Mouse (Mus musculus): Measurements from ENCODE around the gene Ubac1. TPM values are rescaled to one million over a fixed set of nuclear protein-coding genes. Genes with fewer than 3 reads are reported as not detected.
A peak's percentile ranks its signal among the peaks of the same experiment; 100 is the strongest.

The Ubac1 gene
- polyA plus RNA-seq, 1 experiment from 2014 or later = 144 TPM

DNA sequence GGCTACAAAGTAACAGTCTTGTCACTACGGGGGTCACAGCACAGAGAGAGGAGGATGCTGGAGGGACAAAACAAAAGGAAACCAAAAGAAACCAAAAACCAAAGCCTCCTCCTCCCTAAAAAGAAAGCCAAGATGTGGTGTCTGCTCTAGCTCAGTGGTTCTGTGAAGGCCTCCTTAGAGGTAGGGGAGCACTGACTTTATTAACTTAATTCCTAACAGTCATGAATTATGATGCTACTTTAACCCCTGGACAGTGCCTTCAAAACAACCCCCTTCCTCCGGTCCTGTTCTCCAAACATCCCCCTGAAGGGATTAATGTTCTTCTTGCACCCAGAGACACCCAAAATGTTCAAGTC, 34.2 kb upstream of the Ubac1 start:
- Histone ChIP-seq H3K9ac (ENCODE audit: low read depth, low read length) (no peak overlapping the region), H3K27me3 (ENCODE audit: control insufficient read depth, insufficient read depth, low read depth, low read length) (no peaks in the 10 kb centered on the region), H3K4me1 (ENCODE audit: control insufficient read depth, insufficient read depth, low read length) (peaks cover 9% of the 10 kb centered on the region), H3K4me2 (ENCODE audit: low read length) (no peak overlapping the region), H3K27ac (ENCODE audit: low read length) (no peak overlapping the region), H3K9me3 (replicated peaks; ENCODE audit: control insufficient read depth, low read length, poor library complexity, severe bottlenecking) (no peaks in the 10 kb centered on the region), H3K4me3 (ENCODE audit: low read depth, low read length) (no peak overlapping the region), H3K36me3 (ENCODE audit: control insufficient read depth, insufficient read depth, low read length) (peaks cover 4% of the 10 kb centered on the region)
- 57% methylated on average over 2 of the region's 2 CpGs for WGBS
- ATAC-seq = no peak

DNA sequence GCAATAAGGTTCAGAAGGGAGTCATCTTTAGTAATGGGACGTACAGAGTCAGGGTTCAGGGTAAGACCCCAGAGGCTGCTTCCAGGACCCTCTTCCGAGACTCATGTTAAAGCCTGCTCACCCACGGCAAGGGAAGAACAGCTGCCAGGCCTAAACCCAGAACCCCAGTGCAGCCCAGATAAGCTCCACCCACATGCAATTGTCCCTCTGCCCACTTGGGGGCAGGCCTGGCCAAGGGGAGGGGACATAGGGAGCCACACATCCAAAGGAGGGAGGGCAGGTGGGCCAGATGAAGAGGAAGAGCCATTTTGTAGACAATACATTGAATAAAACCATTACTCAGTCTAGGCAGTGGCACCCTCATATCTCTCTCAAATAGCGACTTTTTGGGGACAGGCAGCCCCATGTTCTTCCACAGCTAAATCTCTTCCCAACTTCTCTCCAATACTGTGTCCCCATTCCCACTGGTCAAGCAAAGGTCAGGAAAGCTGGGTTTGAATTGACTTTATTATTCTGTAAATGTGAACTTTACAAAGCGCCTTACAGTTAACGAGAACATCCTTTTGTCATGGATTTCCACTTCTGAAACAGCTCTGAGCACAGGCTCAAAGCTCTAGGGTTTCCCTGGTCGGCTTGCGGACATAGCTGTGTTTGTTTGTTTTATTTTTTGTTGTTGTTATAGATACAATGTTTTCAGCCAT, 33.6 kb upstream of the Ubac1 start:
- no peak overlapping the region for H3K4me3 ChIP-seq (ENCODE audit: low read depth, low read length)
- H3K36me3 ChIP-seq (ENCODE audit: control insufficient read depth, insufficient read depth, low read length) = peaks cover 4% of the 10 kb centered on the region
- peak; percentile 14; the same call in 1 of the 2 replicates for ATAC-seq
- no peaks in the 10 kb centered on the region for H3K9me3 ChIP-seq (replicated peaks; ENCODE audit: control insufficient read depth, low read length, poor library complexity, severe bottlenecking)
- H3K27me3 ChIP-seq (ENCODE audit: control insufficient read depth, insufficient read depth, low read depth, low read length) = no peaks in the 10 kb centered on the region
- peaks cover 9% of the 10 kb centered on the region for H3K4me1 ChIP-seq (ENCODE audit: control insufficient read depth, insufficient read depth, low read length)
- WGBS = 33% methylated on average over 8 of the region's 8 CpGs
- no peak overlapping the region for H3K9ac ChIP-seq (ENCODE audit: low read depth, low read length)
- no peak overlapping the region for H3K27ac ChIP-seq (ENCODE audit: low read length)
- no peak overlapping the region for H3K4me2 ChIP-seq (ENCODE audit: low read length)

DNA sequence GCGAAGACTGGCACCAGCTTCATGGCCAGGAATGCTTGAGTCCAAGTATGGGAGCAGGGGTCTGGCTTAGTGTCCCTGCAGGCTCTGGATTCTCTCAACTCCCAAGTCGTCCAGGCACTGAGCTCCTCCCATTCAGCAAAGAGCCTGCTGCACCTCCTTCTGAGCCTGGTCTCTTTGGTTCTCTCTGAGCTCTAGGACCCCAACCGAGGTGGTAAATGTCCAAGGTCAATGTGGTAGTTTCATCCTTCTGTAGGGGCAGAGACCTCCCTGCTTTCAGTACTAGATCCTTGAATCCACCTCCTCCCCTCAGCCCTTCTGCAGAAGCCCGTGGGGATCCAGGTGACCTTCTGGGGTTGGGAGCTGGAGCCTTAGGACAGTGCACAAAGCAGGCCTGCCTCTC, 31.3 kb upstream of the Ubac1 start:
- H3K27ac ChIP-seq (ENCODE audit: low read length) = no peak overlapping the region
- H3K9ac ChIP-seq (ENCODE audit: low read depth, low read length) = no peak overlapping the region
- WGBS = 49% methylated on average over 4 of the region's 4 CpGs
- peaks cover 9% of the 10 kb centered on the region for H3K4me1 ChIP-seq (ENCODE audit: control insufficient read depth, insufficient read depth, low read length)
- no peaks in the 10 kb centered on the region for H3K9me3 ChIP-seq (replicated peaks; ENCODE audit: control insufficient read depth, low read length, poor library complexity, severe bottlenecking)
- no peaks in the 10 kb centered on the region for H3K27me3 ChIP-seq (ENCODE audit: control insufficient read depth, insufficient read depth, low read depth, low read length)
- no peak for ATAC-seq
- H3K4me3 ChIP-seq (ENCODE audit: low read depth, low read length) = no peak overlapping the region
- H3K36me3 ChIP-seq (ENCODE audit: control insufficient read depth, insufficient read depth, low read length) = no peaks in the 10 kb centered on the region
- H3K4me2 ChIP-seq (ENCODE audit: low read length) = no peak overlapping the region

GRCm38 (mm10) chr2:26048816-26049215, 27.3 kb upstream of the Ubac1 start:
- no peaks in the 10 kb centered on the region for H3K27me3 ChIP-seq (ENCODE audit: control insufficient read depth, insufficient read depth, low read depth, low read length)
- H3K4me3 ChIP-seq (ENCODE audit: low read depth, low read length) = no peak overlapping the region
- H3K4me1 ChIP-seq (ENCODE audit: control insufficient read depth, insufficient read depth, low read length) = no peaks in the 10 kb centered on the region
- H3K27ac ChIP-seq (ENCODE audit: low read length) = no peak overlapping the region
- no peaks in the 10 kb centered on the region for H3K36me3 ChIP-seq (ENCODE audit: control insufficient read depth, insufficient read depth, low read length)
- H3K4me2 ChIP-seq (ENCODE audit: low read length) = no peak overlapping the region
- ATAC-seq = no peak
- no peak overlapping the region for H3K9ac ChIP-seq (ENCODE audit: low read depth, low read length)
- WGBS = 70% methylated on average over 5 of the region's 5 CpGs
- H3K9me3 ChIP-seq (replicated peaks; ENCODE audit: control insufficient read depth, low read length, poor library complexity, severe bottlenecking) = no peaks in the 10 kb centered on the region

DNA sequence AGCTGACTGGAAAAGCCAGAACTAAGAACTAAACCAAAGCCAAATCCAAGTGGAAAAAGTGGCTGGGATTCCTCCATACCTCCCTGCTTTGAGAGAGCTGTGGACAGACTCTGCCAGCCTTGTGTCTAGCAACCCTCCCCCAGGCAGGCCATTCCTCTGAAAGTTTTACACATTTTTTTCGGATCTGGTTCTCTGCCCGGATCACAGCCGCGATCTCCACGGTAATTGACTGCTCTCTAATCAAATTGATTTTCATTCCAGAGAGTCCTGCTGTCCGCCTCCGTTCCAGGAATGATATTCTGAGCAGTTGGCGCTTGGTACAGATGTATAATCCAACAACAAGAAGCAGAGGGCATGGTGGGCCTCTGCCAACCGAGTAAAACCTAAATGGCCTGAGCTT, 22.7 kb upstream of the Ubac1 start:
- no peak overlapping the region for H3K4me2 ChIP-seq (ENCODE audit: low read length)
- no peaks in the 10 kb centered on the region for H3K9me3 ChIP-seq (replicated peaks; ENCODE audit: control insufficient read depth, low read length, poor library complexity, severe bottlenecking)
- no peak overlapping the region for H3K27ac ChIP-seq (ENCODE audit: low read length)
- H3K4me1 ChIP-seq (ENCODE audit: control insufficient read depth, insufficient read depth, low read length) = no peaks in the 10 kb centered on the region
- no peaks in the 10 kb centered on the region for H3K36me3 ChIP-seq (ENCODE audit: control insufficient read depth, insufficient read depth, low read length)
- WGBS = 80% methylated on average over 9 of the region's 9 CpGs
- H3K27me3 ChIP-seq (ENCODE audit: control insufficient read depth, insufficient read depth, low read depth, low read length) = no peaks in the 10 kb centered on the region
- no peak overlapping the region for H3K9ac ChIP-seq (ENCODE audit: low read depth, low read length)
- ATAC-seq = no peak
- no peak overlapping the region for H3K4me3 ChIP-seq (ENCODE audit: low read depth, low read length)

GRCm38 (mm10) chr2:26042603-26043002, 21.1 kb upstream of the Ubac1 start:
- Histone ChIP-seq H3K4me3 (ENCODE audit: low read depth, low read length) (no peak overlapping the region), H3K4me2 (ENCODE audit: low read length) (no peak overlapping the region), H3K36me3 (ENCODE audit: control insufficient read depth, insufficient read depth, low read length) (no peaks in the 10 kb centered on the region), H3K4me1 (ENCODE audit: control insufficient read depth, insufficient read depth, low read length) (no peaks in the 10 kb centered on the region), H3K9ac (ENCODE audit: low read depth, low read length) (no peak overlapping the region), H3K9me3 (replicated peaks; ENCODE audit: control insufficient read depth, low read length, poor library complexity, severe bottlenecking) (no peaks in the 10 kb centered on the region), H3K27me3 (ENCODE audit: control insufficient read depth, insufficient read depth, low read depth, low read length) (no peaks in the 10 kb centered on the region), H3K27ac (ENCODE audit: low read length) (no peak overlapping the region)
- ATAC-seq = no peak
- WGBS = 84% methylated on average over 3 of the region's 3 CpGs

- Histone ChIP-seq H3K36me3 (ENCODE audit: control insufficient read depth, insufficient read depth, low read length) (no peaks in the 10 kb centered on the region), H3K27me3 (ENCODE audit: control insufficient read depth, insufficient read depth, low read depth, low read length) (no peaks in the 10 kb centered on the region), H3K4me1 (ENCODE audit: control insufficient read depth, insufficient read depth, low read length) (no peaks in the 10 kb centered on the region), H3K9ac (ENCODE audit: low read depth, low read length) (no peak overlapping the region), H3K4me2 (ENCODE audit: low read length) (no peak overlapping the region), H3K27ac (ENCODE audit: low read length) (no peak overlapping the region), H3K9me3 (replicated peaks; ENCODE audit: control insufficient read depth, low read length, poor library complexity, severe bottlenecking) (no peaks in the 10 kb centered on the region), H3K4me3 (ENCODE audit: low read depth, low read length) (no peak overlapping the region)
- WGBS = 61% methylated on average over 14 of the region's 14 CpGs
- no peak for ATAC-seq
Measured at GRCm38 (mm10) chr2:26041163-26041810, 19.7 kb upstream of the Ubac1 start.

DNA sequence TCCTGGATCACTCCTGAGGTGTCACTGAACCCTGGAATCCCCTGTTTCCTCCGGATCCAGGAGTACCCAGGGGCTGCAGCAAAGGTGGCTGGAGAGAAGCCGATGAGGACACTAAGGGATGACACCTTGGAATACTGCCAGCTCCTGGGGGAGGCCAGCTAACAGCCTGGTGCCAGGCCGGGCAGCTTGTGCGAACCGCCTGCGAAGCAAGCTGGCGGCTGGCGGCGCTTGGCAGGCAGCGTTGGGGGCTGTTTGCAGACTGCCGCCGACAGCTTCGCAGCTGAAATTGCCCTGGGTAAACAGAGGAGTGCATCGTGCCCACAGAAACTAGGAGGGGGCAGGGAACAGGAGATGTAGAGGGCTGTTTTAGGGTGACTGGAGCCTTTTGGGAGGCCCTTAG, 18.4 kb upstream of the Ubac1 start:
- H3K4me1 ChIP-seq (ENCODE audit: control insufficient read depth, insufficient read depth, low read length) = no peaks in the 10 kb centered on the region
- 59% methylated on average over 14 of the region's 14 CpGs for WGBS
- H3K4me3 ChIP-seq (ENCODE audit: low read depth, low read length) = no peak overlapping the region
- ATAC-seq = no peak
- H3K27me3 ChIP-seq (ENCODE audit: control insufficient read depth, insufficient read depth, low read depth, low read length) = no peaks in the 10 kb centered on the region
- no peaks in the 10 kb centered on the region for H3K9me3 ChIP-seq (replicated peaks; ENCODE audit: control insufficient read depth, low read length, poor library complexity, severe bottlenecking)
- H3K4me2 ChIP-seq (ENCODE audit: low read length) = no peak overlapping the region
- H3K9ac ChIP-seq (ENCODE audit: low read depth, low read length) = no peak overlapping the region
- H3K36me3 ChIP-seq (ENCODE audit: control insufficient read depth, insufficient read depth, low read length) = no peaks in the 10 kb centered on the region
- H3K27ac ChIP-seq (ENCODE audit: low read length) = no peak overlapping the region

DNA sequence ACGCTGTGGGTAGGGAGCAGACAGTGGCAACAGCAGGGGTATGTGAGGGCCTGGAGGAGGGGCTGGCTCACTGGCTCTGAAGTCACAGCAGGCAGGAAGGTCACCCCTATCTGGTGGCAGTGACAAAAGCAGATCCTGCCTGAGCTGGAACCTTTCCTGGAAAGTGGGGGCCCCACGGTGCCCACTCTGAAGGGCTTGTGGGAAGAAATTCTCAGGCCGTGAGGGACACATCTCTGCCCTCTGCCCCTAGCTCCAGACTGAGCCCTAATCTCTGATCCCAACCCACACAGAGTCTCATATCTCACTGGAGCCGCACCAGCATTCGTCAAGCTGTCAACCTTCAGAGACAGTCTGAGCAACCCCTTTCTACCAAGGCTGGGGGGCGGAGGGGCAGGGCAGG, 15.8 kb upstream of the Ubac1 start:
- no peaks in the 10 kb centered on the region for H3K4me1 ChIP-seq (ENCODE audit: control insufficient read depth, insufficient read depth, low read length)
- H3K4me2 ChIP-seq (ENCODE audit: low read length) = no peak overlapping the region
- no peak overlapping the region for H3K27ac ChIP-seq (ENCODE audit: low read length)
- no peaks in the 10 kb centered on the region for H3K36me3 ChIP-seq (ENCODE audit: control insufficient read depth, insufficient read depth, low read length)
- H3K27me3 ChIP-seq (ENCODE audit: control insufficient read depth, insufficient read depth, low read depth, low read length) = no peaks in the 10 kb centered on the region
- H3K9me3 ChIP-seq (replicated peaks; ENCODE audit: control insufficient read depth, low read length, poor library complexity, severe bottlenecking) = no peaks in the 10 kb centered on the region
- no peak overlapping the region for H3K9ac ChIP-seq (ENCODE audit: low read depth, low read length)
- WGBS = 72% methylated on average over 6 of the region's 6 CpGs
- H3K4me3 ChIP-seq (ENCODE audit: low read depth, low read length) = no peak overlapping the region
- no peak for ATAC-seq
